Mouse (Mus musculus) kidney, postnatal 36 days (tissue): Measurements from ENCODE around the gene Aldh2.
A peak's percentile ranks its signal among the peaks of the same experiment; 100 is the strongest.

ENCODE experiments used
- DNase-seq, 2 experiments: peaks; one replicate each; pipeline ENCODE4 v3.0.0; 2021 to 2022; ENCODE audit warnings: mixed read lengths in 2 of 2

Aldh2 gene

GRCm38 (mm10) chr5:121595758-121596157 lies 2.1 kb upstream of the Aldh2 start:
- DNase-seq = no peak

- DNase-seq = no peak
Measured at GRCm38 (mm10) chr5:121594714-121595313, 1.2 kb upstream of the Aldh2 start.

GRCm38 (mm10) chr5:121592816-121593407 lies 712 bp downstream of the Aldh2 start:
- DNase-seq = peak in 1 of 2 experiments; percentile 47

GRCm38 (mm10) chr5:121592064-121592815 lies 1.4 kb downstream of the Aldh2 start:
- peak in 1 of 2 experiments; percentile 44 for DNase-seq

- DNase-seq = no peak
Measured at GRCm38 (mm10) chr5:121591417-121592063, 2.1 kb downstream of the Aldh2 start.

- DNase-seq = no peak
Measured at GRCm38 (mm10) chr5:121589928-121590327, 3.7 kb downstream of the Aldh2 start.

- DNase-seq = peak; percentile 56 to 61
Measured at GRCm38 (mm10) chr5:121586400-121587039, 7.1 kb downstream of the Aldh2 start.

- DNase-seq = no peak
Measured at GRCm38 (mm10) chr5:121585699-121586098, 7.9 kb downstream of the Aldh2 start.

GRCm38 (mm10) chr5:121585005-121585404 lies 8.6 kb downstream of the Aldh2 start:
- DNase-seq = no peak

GRCm38 (mm10) chr5:121583765-121584501 lies 9.7 kb downstream of the Aldh2 start:
- peak; percentile 98 for DNase-seq

GRCm38 (mm10) chr5:121581945-121582344 lies 11.7 kb downstream of the Aldh2 start:
- DNase-seq = peak in 1 of 2 experiments; percentile 23

- no peak for DNase-seq
Measured at GRCm38 (mm10) chr5:121576927-121577488, 16.6 kb downstream of the Aldh2 start.

- no peak for DNase-seq
Measured at GRCm38 (mm10) chr5:121575867-121576266, 17.8 kb downstream of the Aldh2 start.

GRCm38 (mm10) chr5:121574145-121574544 lies 19.5 kb downstream of the Aldh2 start:
- DNase-seq = no peak

- DNase-seq = peak; percentile 31 to 59
Measured at GRCm38 (mm10) chr5:121570787-121571186, 22.8 kb downstream of the Aldh2 start.

- DNase-seq = no peak
Measured at GRCm38 (mm10) chr5:121569881-121570420, 23.7 kb downstream of the Aldh2 start.

- DNase-seq = peak; percentile 70 to 84
Measured at GRCm38 (mm10) chr5:121566035-121566681, 27.5 kb downstream of the Aldh2 start.

- DNase-seq = peak; percentile 89 to 96
Measured at GRCm38 (mm10) chr5:121564468-121564895, 29.1 kb downstream of the Aldh2 start.

- no peak for DNase-seq
Measured at GRCm38 (mm10) chr5:121562436-121562835, 31.2 kb downstream of the Aldh2 start.

GRCm38 (mm10) chr5:121549196-121549595 lies 44.4 kb downstream of the Aldh2 start:
- DNase-seq = peak; percentile 41 to 45

- no peak for DNase-seq
Measured at GRCm38 (mm10) chr5:121547084-121547483, 46.5 kb downstream of the Aldh2 start.
